Mouse (Mus musculus): Measurements from ENCODE around the gene Zkscan4. TPM values are rescaled to one million over a fixed set of nuclear protein-coding genes. Genes with fewer than 3 reads are reported as not detected.
"Not testable (repeated sequence)": the region's sequence is repeated elsewhere in the genome, so short reads cannot be mapped to it uniquely, and the experiment has no call there.

Gene Zkscan4
- 1 to 10 TPM; 2.4 to 3.4 TPM for total RNA-seq (2021)
- long read RNA-seq, experiment 1, partial matches to known transcripts = 0 of 2 reads
- long read RNA-seq, experiment 1, other reads (novel, unspliced or antisense) = 0 of 2 reads
- long read RNA-seq, experiment 2, partial matches to known transcripts = 0 of 3 reads
- long read RNA-seq, experiment 2, other reads (novel, unspliced or antisense) = 0 of 3 reads

GRCm38 (mm10) chr13:21478759-21479670, at the start of gene Zkscan4, which contains the start of gene Gm10065:
Gene Zkscan4 (plus strand): TSS chr13:21478907.
Gene Gm10065 (minus strand): TSS chr13:21479441.
- peak; percentile 82 for DNase-seq

- DNase-seq = no peak
Observed at GRCm38 (mm10) chr13:21435476-21435875, 43.2 kb upstream of the Zkscan4 start.

- DNase-seq = peak; percentile 81
Observed at GRCm38 (mm10) chr13:21440503-21441206, 38.1 kb upstream of the Zkscan4 start, which contains the start of gene Pgbd1. Gene Pgbd1 (minus strand): TSS chr13:21441058.

GRCm38 (mm10) chr13:21441207-21441572, 37.5 kb upstream of the Zkscan4 start:
- DNase-seq = no peak

- no peak for DNase-seq
Observed at GRCm38 (mm10) chr13:21446796-21447195, 31.9 kb upstream of the Zkscan4 start.

- no peak for DNase-seq
Observed at GRCm38 (mm10) chr13:21447856-21448614, 30.7 kb upstream of the Zkscan4 start.

- DNase-seq = no peak
Observed at GRCm38 (mm10) chr13:21453042-21453441, 25.7 kb upstream of the Zkscan4 start.

- peak; percentile 90 for DNase-seq
Observed at GRCm38 (mm10) chr13:21453449-21453848, 25.3 kb upstream of the Zkscan4 start, which contains the start of gene Zscan26. Gene Zscan26 (minus strand): TSS chr13:21453730.

- DNase-seq = no peak
Observed at GRCm38 (mm10) chr13:21454133-21454532, 24.6 kb upstream of the Zkscan4 start.

GRCm38 (mm10) chr13:21456347-21456746, 22.4 kb upstream of the Zkscan4 start:
- DNase-seq = no peak

GRCm38 (mm10) chr13:21462516-21462915, 16.2 kb upstream of the Zkscan4 start:
- not testable (repeated sequence) for DNase-seq

GRCm38 (mm10) chr13:21467336-21467735, 11.4 kb upstream of the Zkscan4 start:
- no peak for DNase-seq

- DNase-seq = peak; percentile 89
Observed at GRCm38 (mm10) chr13:21468061-21469019, 10.4 kb upstream of the Zkscan4 start, which contains the start of gene Nkapl. Gene Nkapl (minus strand): TSS chr13:21468509.

- DNase-seq = no peak
Observed at GRCm38 (mm10) chr13:21469097-21469496, 9.6 kb upstream of the Zkscan4 start.

GRCm38 (mm10) chr13:21472427-21472826, 6.3 kb upstream of the Zkscan4 start:
- no peak for DNase-seq

GRCm38 (mm10) chr13:21486881-21487280, 8.2 kb downstream of the Zkscan4 start:
- no peak for DNase-seq

- peak; percentile 22 for DNase-seq
Observed at GRCm38 (mm10) chr13:21492847-21493246, 14.1 kb downstream of the Zkscan4 start.

- DNase-seq = peak; percentile 25
Observed at GRCm38 (mm10) chr13:21495080-21495479, 16.4 kb downstream of the Zkscan4 start, which contains the start of gene AK157302. Gene AK157302 (plus strand): TSS chr13:21495223.

GRCm38 (mm10) chr13:21501182-21501581, 22.5 kb downstream of the Zkscan4 start, which contains the start of gene Gm11273:
Gene Gm11273 (minus strand): TSS chr13:21501418.
- not testable (repeated sequence) for DNase-seq

- no peak for DNase-seq
Observed at GRCm38 (mm10) chr13:21502296-21502695, 23.6 kb downstream of the Zkscan4 start.
